In genomic region chr8:44937905-44938642, GRCm38 (mm10) we compare ENCODE assay signal across 8 mouse cellular contexts. TPM values are rescaled to one million over a fixed set of nuclear protein-coding genes. Genes with fewer than 3 reads are reported as not detected.
A peak's percentile ranks its signal among the peaks of the same experiment; 100 is the strongest.
DNase-seq lines count a peak whose midpoint lies in the region; ATAC-seq and TF ChIP-seq lines count a peak whose summit lies in the region.

No protein-coding gene starts in this region.

- H3K27me3 ChIP-seq in forebrain, embryonic 10.5 days (ENCODE audit: poor library complexity, severe bottlenecking) = peaks cover 6% of the 10 kb centered on the region
- H3K27me3 ChIP-seq in heart, embryonic 12.5 days (replicated peaks) = no peaks in the 10 kb centered on the region
- H3K27me3 ChIP-seq in kidney, embryonic 15.5 days = no peaks in the 10 kb centered on the region
- H3K27me3 ChIP-seq in limb, embryonic 13.5 days = 0 out of 2 replicates have a peak, but pooled peaks cover 2% of the 10 kb centered on the region
- 0 out of 2 replicates have a peak, but pooled peaks cover 5% of the 10 kb centered on the region for H3K27me3 ChIP-seq in midbrain, embryonic 13.5 days

- peak; percentile 89 for ATAC-seq in heart, embryonic 12.5 days (ENCODE audit: insufficient number of reproducible peaks, low FRiP score)
- ATAC-seq in kidney, embryonic 15.5 days (replicated peaks; ENCODE audit: low FRiP score) = peak; percentile 85
- peak; percentile 78 for ATAC-seq in limb, embryonic 13.5 days (ENCODE audit: low FRiP score, low read depth)
- peak; percentile 85 for ATAC-seq in midbrain, embryonic 13.5 days
- ATAC-seq in activated CD4-positive, CD25-positive, alpha-beta regulatory T cell, adult 4 months = no peak

- H3K9me3 ChIP-seq in forebrain, embryonic 10.5 days = 0 out of 2 replicates have a peak, but pooled peaks cover 3% of the 10 kb centered on the region
- no peaks in the 10 kb centered on the region for H3K9me3 ChIP-seq in heart, embryonic 12.5 days (replicated peaks)
- H3K9me3 ChIP-seq in kidney, embryonic 15.5 days (replicated peaks) = no peaks in the 10 kb centered on the region
- H3K9me3 ChIP-seq in limb, embryonic 13.5 days = no peaks in the 10 kb centered on the region
- H3K9me3 ChIP-seq in midbrain, embryonic 13.5 days = no peaks in the 10 kb centered on the region

- peak overlapping the region; percentile 87 for H3K9ac ChIP-seq in heart, embryonic 12.5 days
- H3K9ac ChIP-seq in kidney, embryonic 15.5 days = peak overlapping the region; percentile 81
- H3K9ac ChIP-seq in limb, embryonic 13.5 days = peak overlapping the region; percentile 88
- peak overlapping the region; percentile 74 for H3K9ac ChIP-seq in midbrain, embryonic 13.5 days (replicated peaks)

- peak; percentile 97 for DNase-seq in brain, embryonic 14.5 days (ENCODE audit: low read depth)
- DNase-seq in forebrain, embryonic 10.5 days (ENCODE audit: extremely low spot score, low spot score) = peak; percentile 92
- DNase-seq in spleen, postnatal 4 days (ENCODE audit: low spot score in 2 of 2) = peak; percentile 45 to 75

- peak; percentile 68 for TF ChIP-seq POLR2A in brain, embryonic 14.5 days (IDR thresholded peaks at IDR 0.05; ENCODE audit: borderline replicate concordance, extremely low read depth, insufficient read depth, insufficient read length, poor library complexity, severe bottlenecking)

- peaks cover 27% of the 10 kb centered on the region for H3K36me3 ChIP-seq in forebrain, embryonic 10.5 days (replicated peaks)
- peaks cover 7% of the 10 kb centered on the region; the same call in 1 of the 2 replicates for H3K36me3 ChIP-seq in heart, embryonic 12.5 days
- H3K36me3 ChIP-seq in kidney, embryonic 15.5 days = peaks cover 6% of the 10 kb centered on the region; the same call in 1 of the 2 replicates
- peaks cover 12% of the 10 kb centered on the region for H3K36me3 ChIP-seq in limb, embryonic 13.5 days
- no peaks in the 10 kb centered on the region; the same call in 1 of the 2 replicates for H3K36me3 ChIP-seq in midbrain, embryonic 13.5 days

- H3K27ac ChIP-seq in forebrain, embryonic 10.5 days = peak overlapping the region; percentile 96
- peak overlapping the region; percentile 92 for H3K27ac ChIP-seq in heart, embryonic 12.5 days (ENCODE audit: poor library complexity, severe bottlenecking)
- peak overlapping the region; percentile 98 for H3K27ac ChIP-seq in kidney, embryonic 15.5 days
- H3K27ac ChIP-seq in limb, embryonic 13.5 days = peak overlapping the region; percentile 92
- peak overlapping the region; percentile 85 for H3K27ac ChIP-seq in midbrain, embryonic 13.5 days

- H3K4me1 ChIP-seq in forebrain, embryonic 10.5 days = peaks cover 36% of the 10 kb centered on the region
- H3K4me1 ChIP-seq in heart, embryonic 12.5 days (replicated peaks) = 0 out of 2 replicates have a peak, but pooled peaks cover 17% of the 10 kb centered on the region
- H3K4me1 ChIP-seq in kidney, embryonic 15.5 days = peaks cover 32% of the 10 kb centered on the region
- H3K4me1 ChIP-seq in limb, embryonic 13.5 days = peaks cover 37% of the 10 kb centered on the region
- H3K4me1 ChIP-seq in midbrain, embryonic 13.5 days (replicated peaks) = peaks cover 27% of the 10 kb centered on the region

- peak overlapping the region; percentile 81 for H3K4me3 ChIP-seq in forebrain, embryonic 10.5 days
- peak overlapping the region; percentile 77 for H3K4me3 ChIP-seq in heart, embryonic 12.5 days
- H3K4me3 ChIP-seq in kidney, embryonic 15.5 days (replicated peaks) = peak overlapping the region; percentile 83
- peak overlapping the region; percentile 85 for H3K4me3 ChIP-seq in limb, embryonic 13.5 days
- peak overlapping the region; percentile 79 for H3K4me3 ChIP-seq in midbrain, embryonic 13.5 days (replicated peaks)

- WGBS in forebrain, embryonic 10.5 days = under 1% methylated on average over 87 of the region's 87 CpGs
- under 1% methylated on average over 77 of the region's 87 CpGs for WGBS in heart, embryonic 12.5 days
- under 1% methylated on average over 87 of the region's 87 CpGs for WGBS in kidney, embryonic 15.5 days
- under 1% methylated on average over 82 of the region's 87 CpGs for WGBS in limb, embryonic 13.5 days
- under 1% methylated on average over 86 of the region's 87 CpGs for WGBS in midbrain, embryonic 13.5 days

- peak overlapping the region; percentile 82 for H3K4me2 ChIP-seq in heart, embryonic 12.5 days
- H3K4me2 ChIP-seq in kidney, embryonic 15.5 days = peak overlapping the region; percentile 86
- H3K4me2 ChIP-seq in limb, embryonic 13.5 days (replicated peaks) = peak overlapping the region; percentile 75
- H3K4me2 ChIP-seq in midbrain, embryonic 13.5 days (replicated peaks) = peak overlapping the region; percentile 76

- TF ChIP-seq CTCF in brain, embryonic 14.5 days (IDR thresholded peaks at IDR 0.05; ENCODE audit: borderline replicate concordance, extremely low read depth, insufficient read depth, insufficient read length) = no peak

RNA-seq across cellular contexts. Expression of gene Fat1, which starts 2.8 kb away (rescaled TPM):
- polyA plus RNA-seq in brain, embryonic 14.5 days (2012; rRNA removed) = 39.8 and 59.0 TPM in 2 replicates
- polyA plus RNA-seq in forebrain, embryonic 10.5 days (2016; fragmentation: Nextera tagmentation; extraction: Ambion mirVana) = 20.3 and 20.5 TPM in 2 replicates
- polyA plus RNA-seq in heart, embryonic 12.5 days (2016; fragmentation: Nextera tagmentation; extraction: Ambion mirVana) = 21.3 and 24.9 TPM in 2 replicates
- polyA plus RNA-seq in kidney, embryonic 15.5 days (2015; fragmentation: Nextera tagmentation; extraction: Ambion mirVana) = 21.3 and 21.9 TPM in 2 replicates
- polyA plus RNA-seq in limb, embryonic 13.5 days (2015; fragmentation: Nextera tagmentation; extraction: Ambion mirVana) = 27.3 and 31.5 TPM in 2 replicates
- 10.9 and 11.9 TPM in 2 replicates for polyA plus RNA-seq in midbrain, embryonic 13.5 days (2015; fragmentation: Nextera tagmentation; extraction: Ambion mirVana)
- polyA plus RNA-seq in activated CD4-positive, CD25-positive, alpha-beta regulatory T cell, adult 4 months (2017; shearing (Covaris generic)) = under 1 TPM in 1 of 2 experiments, not detected in 1; 0.34 TPM
